Mouse (Mus musculus) stomach, postnatal 0 days (tissue): Measurements from ENCODE around the gene Fyb2.

ENCODE experiments used
- CTCF ChIP-seq: IDR thresholded peaks from 2 replicates; pipeline ENCODE4 v1.5.1; 2016; ENCODE audit warnings: antibody characterized with exemption, low read depth, mild to moderate bottlenecking, moderate library complexity
- EP300 ChIP-seq: optimal IDR thresholded peaks from 2 replicates; pipeline ENCODE3; 2016; ENCODE audit warnings: antibody characterized with exemption

GRCm38 (mm10) chr4:104911685-104912084 is 1.6 kb upstream of the Fyb2 start:
- TF ChIP-seq CTCF (peak; percentile 91), EP300 (no peak)
